Mouse (Mus musculus) midbrain, embryonic 16.5 days (tissue): Measurements from ENCODE around the gene Nfix. TPM values are rescaled to one million over a fixed set of nuclear protein-coding genes. Genes with fewer than 3 reads are reported as not detected.
A peak's percentile ranks its signal among the peaks of the same experiment; 100 is the strongest.

Source experiments
- ATAC-seq: fragments of 200-750 bp; cut with Nextera tagmentation; 2 replicates; pipeline ENCODE4 v1.8.0; 2017; ENCODE audit warnings: moderate TSS enrichment
- H3K27ac ChIP-seq: fragments of 300-500 bp; sonication (generic); 2 replicates; pipeline ENCODE4 v1.5.1; 2014; ENCODE audit warnings: mild to moderate bottlenecking, low read length, mixed read lengths
- H3K27me3 ChIP-seq: fragments of 300-500 bp; sonication (generic); 2 replicates; pipeline ENCODE4 v1.6.1; 2014; ENCODE audit warnings: low read depth, low read length, mixed read lengths; ENCODE audit not compliant: control insufficient read depth, insufficient read depth
- H3K36me3 ChIP-seq: fragments of 300-500 bp; sonication (generic); 2 replicates; pipeline ENCODE4 v1.6.1; 2014; ENCODE audit warnings: mild to moderate bottlenecking, low read length, moderate library complexity, mixed read lengths; ENCODE audit not compliant: control insufficient read depth, insufficient read depth
- H3K4me1 ChIP-seq: fragments of 300-500 bp; sonication (generic); 2 replicates; pipeline ENCODE4 v1.6.1; 2014; ENCODE audit warnings: mild to moderate bottlenecking, low read length, mixed read lengths; ENCODE audit not compliant: control insufficient read depth, insufficient read depth
- H3K4me2 ChIP-seq: fragments of 300-500 bp; sonication (generic); 2 replicates; pipeline ENCODE4 v1.6.1; 2014; ENCODE audit warnings: mild to moderate bottlenecking, low read length, mixed read lengths
- H3K4me3 ChIP-seq: fragments of 300-500 bp; sonication (generic); 2 replicates; pipeline ENCODE4 v1.5.1; 2014; ENCODE audit warnings: low read depth, mild to moderate bottlenecking, low read length, moderate library complexity, mixed read lengths
- H3K9ac ChIP-seq: fragments of 300-500 bp; sonication (generic); 2 replicates; pipeline ENCODE4 v1.6.1; 2014; ENCODE audit warnings: low read depth, low read length, mixed read lengths
- H3K9me3 ChIP-seq: fragments of 300-500 bp; sonication (generic); replicated peaks from 2 replicates; pipeline ENCODE4 v1.6.1; 2014; ENCODE audit warnings: mild to moderate bottlenecking, low read length, mixed read lengths; ENCODE audit not compliant: control insufficient read depth, poor library complexity, severe bottlenecking
- WGBS: fragments of 180-500 bp; shearing (Covaris S2); extraction: QIAGEN DNeasy Blood & Tissue Kit; methylation state at CpG from one replicate; pipeline ENCODE4 v1.1.7; 2014; 5-methylcytosine and 5-hydroxymethylcytosine counted together
- polyA plus RNA-seq: library from polyadenylated mRNA; unstranded; fragments of >200 nt; fragmentation: Nextera tagmentation; extraction: Ambion mirVana; gene quantifications from 2 replicates; pipeline ENCODE4 v1.2.1, GENCODE M21; 2015

Nfix gene
- polyA plus RNA-seq, 1 experiment from 2014 or later, result 55.4 TPM

DNA sequence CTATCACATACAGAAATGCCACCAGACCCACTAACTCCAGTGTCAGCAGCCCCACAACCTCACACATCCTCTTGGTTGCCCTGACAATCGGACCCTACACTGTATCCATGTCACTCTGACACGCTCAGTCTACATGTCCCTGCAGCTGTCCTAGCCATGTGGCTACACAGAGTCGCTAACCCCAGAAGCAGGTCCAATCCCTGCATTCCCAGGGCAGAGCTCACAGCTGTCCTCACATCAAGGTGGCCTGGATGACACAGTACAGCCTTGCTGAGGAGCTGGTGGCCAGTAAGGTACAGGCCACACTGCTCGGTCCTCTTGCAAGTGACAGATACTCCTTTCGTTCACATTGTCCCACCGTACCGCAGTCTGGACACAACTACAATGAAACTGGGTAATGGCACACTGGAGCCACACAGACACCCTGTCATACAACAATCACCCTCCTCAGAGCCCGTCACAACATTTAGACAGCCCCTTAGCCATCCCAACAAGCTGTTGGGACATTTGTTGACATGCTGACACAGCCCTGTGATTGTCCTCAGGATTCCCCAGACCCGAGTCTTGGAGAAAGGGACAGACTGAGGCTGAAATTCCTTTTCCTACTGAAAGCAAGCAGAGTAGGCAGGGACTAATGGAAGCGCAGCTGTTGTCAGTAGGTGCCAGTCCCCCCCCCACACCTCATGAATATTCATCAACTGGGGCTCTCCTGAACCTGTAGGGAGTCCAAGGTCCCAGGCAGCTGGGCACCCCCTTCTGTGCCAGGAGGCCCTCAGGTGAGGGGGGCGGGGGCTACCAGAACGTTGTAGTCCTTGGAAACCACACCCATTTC is 9.2 kb upstream of the Nfix start:
- Histone ChIP-seq H3K9me3 (no peaks in the 10 kb centered on the region), H3K36me3 (no peaks in the 10 kb centered on the region), H3K4me1 (peaks cover 7% of the 10 kb centered on the region), H3K9ac (no peak overlapping the region), H3K27ac (no peak overlapping the region), H3K27me3 (peaks cover 18% of the 10 kb centered on the region), H3K4me3 (no peak overlapping the region), H3K4me2 (no peak overlapping the region)
- ATAC-seq, result no peak
- WGBS, result 51% methylated on average over 12 of the region's 12 CpGs

DNA sequence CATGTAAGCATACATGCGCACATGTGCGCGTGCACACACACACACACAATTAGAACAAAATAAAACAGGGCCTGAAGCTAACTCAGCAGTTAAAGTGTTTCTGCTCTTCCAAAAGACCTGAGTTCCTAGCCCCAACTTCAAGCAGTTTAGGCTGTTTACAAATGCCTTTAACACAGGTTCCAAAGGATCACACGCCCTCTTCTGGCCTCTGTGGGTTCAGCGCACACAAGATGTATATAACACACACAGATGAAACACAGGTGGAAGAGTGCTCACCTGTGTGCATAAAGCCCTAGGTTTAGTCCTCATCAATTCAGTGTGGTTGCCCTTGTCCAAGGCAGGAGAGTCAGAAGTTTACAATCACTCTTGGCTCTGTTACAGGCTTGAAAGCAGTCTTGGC is 5.9 kb upstream of the Nfix start:
- ATAC-seq, result no peak
- no peak overlapping the region for H3K9ac ChIP-seq
- no peak overlapping the region for H3K4me3 ChIP-seq
- H3K27me3 ChIP-seq, result peaks cover 30% of the 10 kb centered on the region
- no peak overlapping the region for H3K4me2 ChIP-seq
- H3K4me1 ChIP-seq, result no peaks in the 10 kb centered on the region; the same call in 1 of the 2 replicates
- H3K36me3 ChIP-seq, result no peaks in the 10 kb centered on the region
- no peak overlapping the region for H3K27ac ChIP-seq
- 93% methylated on average over 5 of the region's 5 CpGs for WGBS
- H3K9me3 ChIP-seq, result no peaks in the 10 kb centered on the region

- H3K4me3 ChIP-seq, result peak overlapping the region; percentile 72
- H3K27ac ChIP-seq, result peak overlapping the region; percentile 81
- peaks cover 59% of the 10 kb centered on the region for H3K27me3 ChIP-seq
- peaks cover 12% of the 10 kb centered on the region for H3K4me1 ChIP-seq
- peak overlapping the region; percentile 97 for H3K4me2 ChIP-seq
- H3K9ac ChIP-seq, result peak overlapping the region; percentile 81
- no peaks in the 10 kb centered on the region for H3K36me3 ChIP-seq
- WGBS, result 1% methylated on average over 76 of the region's 108 CpGs
- no peaks in the 10 kb centered on the region for H3K9me3 ChIP-seq
- ATAC-seq, result no peak
Measured at GRCm38 (mm10) chr8:84799136-84799931, 810 bp downstream of the Nfix start.

DNA sequence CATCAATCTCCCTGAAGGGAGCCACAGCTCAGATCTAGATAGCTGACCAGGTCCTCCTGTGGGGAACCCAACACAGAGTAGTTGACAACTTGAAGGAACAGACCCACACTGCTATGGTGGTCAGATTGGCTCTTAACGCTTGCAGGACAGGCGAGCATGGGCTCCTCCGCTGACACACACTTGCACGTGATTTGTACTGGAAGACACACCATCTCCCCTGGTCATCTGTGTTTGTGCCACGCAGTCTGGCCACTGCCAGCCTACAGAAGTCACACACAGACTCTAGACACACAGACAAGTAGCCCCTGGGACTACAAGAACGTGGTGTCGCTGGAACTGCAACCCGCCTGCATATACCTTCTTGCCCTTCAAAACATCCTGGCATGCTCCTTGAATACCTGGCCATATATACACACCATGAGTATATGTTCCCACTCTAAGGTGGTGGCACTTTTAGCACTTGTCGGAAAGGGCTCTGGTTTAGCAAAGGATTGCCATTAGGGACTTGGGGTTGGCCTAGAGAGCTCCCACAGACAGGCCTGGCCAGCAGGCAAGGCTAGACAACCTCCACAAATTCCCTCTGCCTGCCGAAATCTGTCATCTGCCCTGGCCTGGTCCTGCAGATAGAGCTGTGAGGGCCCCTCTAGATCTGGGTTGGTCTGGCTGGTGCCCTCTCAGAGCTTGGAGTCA is 1.6 kb downstream of the Nfix start:
- WGBS, result 40% methylated on average over 10 of the region's 10 CpGs
- H3K36me3 ChIP-seq, result no peaks in the 10 kb centered on the region
- peak overlapping the region; percentile 81 for H3K9ac ChIP-seq
- peaks cover 12% of the 10 kb centered on the region for H3K4me1 ChIP-seq
- no peak for ATAC-seq
- H3K9me3 ChIP-seq, result no peaks in the 10 kb centered on the region
- peak overlapping the region; percentile 97 for H3K4me2 ChIP-seq
- H3K4me3 ChIP-seq, result peak overlapping the region; percentile 72
- H3K27ac ChIP-seq, result peak overlapping the region; percentile 81; the same call in 1 of the 2 replicates
- peaks cover 62% of the 10 kb centered on the region for H3K27me3 ChIP-seq

- H3K4me3 ChIP-seq, result peak overlapping the region; percentile 72; the same call in 1 of the 2 replicates
- H3K9ac ChIP-seq, result 0 out of 2 replicates have a peak overlapping the region, but pooled peaks have one; percentile 20
- ATAC-seq, result no peak
- no peaks in the 10 kb centered on the region for H3K9me3 ChIP-seq
- H3K27ac ChIP-seq, result peak overlapping the region; percentile 81; the same call in 1 of the 2 replicates
- H3K4me2 ChIP-seq, result peak overlapping the region; percentile 97
- WGBS, result 67% methylated on average over 6 of the region's 6 CpGs
- peaks cover 59% of the 10 kb centered on the region for H3K27me3 ChIP-seq
- no peaks in the 10 kb centered on the region for H3K36me3 ChIP-seq
- H3K4me1 ChIP-seq, result peaks cover 14% of the 10 kb centered on the region
Measured at GRCm38 (mm10) chr8:84797971-84798370, 2.2 kb downstream of the Nfix start.

GRCm38 (mm10) chr8:84797256-84797797 is 2.8 kb downstream of the Nfix start:
- H3K4me3 ChIP-seq, result no peak overlapping the region
- H3K27ac ChIP-seq, result no peak overlapping the region
- peaks cover 54% of the 10 kb centered on the region for H3K27me3 ChIP-seq
- 72% methylated on average over 15 of the region's 15 CpGs for WGBS
- no peaks in the 10 kb centered on the region for H3K36me3 ChIP-seq
- no peaks in the 10 kb centered on the region for H3K9me3 ChIP-seq
- peak overlapping the region; percentile 97; the same call in 1 of the 2 replicates for H3K4me2 ChIP-seq
- no peak for ATAC-seq
- peaks cover 14% of the 10 kb centered on the region for H3K4me1 ChIP-seq
- H3K9ac ChIP-seq, result no peak overlapping the region

- Histone ChIP-seq H3K9ac (no peak overlapping the region), H3K4me1 (peaks cover 7% of the 10 kb centered on the region; the same call in 1 of the 2 replicates), H3K27ac (peak overlapping the region; percentile 74), H3K36me3 (no peaks in the 10 kb centered on the region), H3K4me2 (0 out of 2 replicates have a peak overlapping the region, but pooled peaks have one; percentile 7), H3K4me3 (no peak overlapping the region), H3K27me3 (peaks cover 51% of the 10 kb centered on the region), H3K9me3 (no peaks in the 10 kb centered on the region)
- peak; percentile 47 for ATAC-seq
- 42% methylated on average over 7 of the region's 7 CpGs for WGBS
Measured at GRCm38 (mm10) chr8:84794486-84794885, 5.7 kb downstream of the Nfix start.

GRCm38 (mm10) chr8:84793791-84794485 is 6.2 kb downstream of the Nfix start:
- H3K4me2 ChIP-seq, result peak overlapping the region; percentile 16; the same call in 1 of the 2 replicates
- no peak overlapping the region for H3K4me3 ChIP-seq
- peaks cover 53% of the 10 kb centered on the region for H3K27me3 ChIP-seq
- WGBS, result 43% methylated on average over 12 of the region's 13 CpGs
- ATAC-seq, result peak; percentile 87
- H3K36me3 ChIP-seq, result no peaks in the 10 kb centered on the region
- no peaks in the 10 kb centered on the region for H3K9me3 ChIP-seq
- 0 out of 2 replicates have a peak overlapping the region, but pooled peaks have one; percentile 37 for H3K9ac ChIP-seq
- peaks cover 6% of the 10 kb centered on the region; the same call in 1 of the 2 replicates for H3K4me1 ChIP-seq
- peak overlapping the region; percentile 74 for H3K27ac ChIP-seq
